Mouse (Mus musculus) small intestine, adult 2 months (tissue): ENCODE data around the gene Chrna1. TPM values are rescaled to one million over a fixed set of nuclear protein-coding genes. Genes with fewer than 3 reads are reported as not detected.
A peak's percentile ranks its signal among the peaks of the same experiment; 100 is the strongest.
"Not testable (repeated sequence)": the region's sequence is repeated elsewhere in the genome, so short reads cannot be mapped to it uniquely, and the experiment has no call there.

Source experiments
- H3K27ac ChIP-seq: fragments of 200-500 bp; 2 replicates; pipeline ENCODE4 v1.5.1; 2012; ENCODE audit warnings: low read depth, low read length, control low read depth, inconsistent platforms; ENCODE audit not compliant: insufficient read depth
- H3K27me3 ChIP-seq: fragments of 200-500 bp; 2 replicates; pipeline ENCODE4 v1.6.1; 2012; ENCODE audit warnings: mild to moderate bottlenecking, moderate library complexity, low read length, inconsistent platforms; ENCODE audit not compliant: control insufficient read depth, insufficient read depth
- H3K36me3 ChIP-seq: fragments of 200-500 bp; 2 replicates; pipeline ENCODE4 v1.6.1; 2012; ENCODE audit warnings: mild to moderate bottlenecking, low read length, control low read depth, inconsistent platforms; ENCODE audit not compliant: control insufficient read depth, insufficient read depth
- H3K4me1 ChIP-seq: fragments of 200-500 bp; 2 replicates; pipeline ENCODE4 v1.6.1; 2012; ENCODE audit warnings: low read length, inconsistent platforms, mixed read lengths; ENCODE audit not compliant: control insufficient read depth, insufficient read depth, insufficient read length
- H3K4me3 ChIP-seq: fragments of 200-500 bp; 2 replicates; pipeline ENCODE4 v1.5.1; 2012; ENCODE audit warnings: low read depth, mild to moderate bottlenecking, control low read depth, inconsistent platforms, low read length, moderate library complexity
- CTCF ChIP-seq: fragments of 200-500 bp; IDR thresholded peaks from 2 replicates; pipeline ENCODE4 v1.5.1; 2012; ENCODE audit warnings: low read depth, mild to moderate bottlenecking, control low read depth, inconsistent platforms, low read length, moderate library complexity, mixed read lengths; ENCODE audit not compliant: insufficient replicate concordance, insufficient read length; ENCODE audit errors: extremely low read depth
- POLR2A ChIP-seq: fragments of 200-500 bp; IDR thresholded peaks from 2 replicates; pipeline ENCODE4 v1.6.1; 2012; ENCODE audit warnings: low read depth, mild to moderate bottlenecking, control low read depth, inconsistent platforms, low read length, moderate library complexity
- WGBS: fragments of 180-500 bp; shearing (Covaris S2); methylation state at CpG from one replicate; pipeline ENCODE4 v1.1.7; 2018; 5-methylcytosine and 5-hydroxymethylcytosine counted together
- polyA plus RNA-seq: library from polyadenylated mRNA; depleted of rRNA; stranded (reverse); fragments of >200 nt; gene quantifications from 2 replicates; pipeline ENCODE4 v1.2.3, GENCODE M21; 2012

Gene Chrna1
- polyA plus RNA-seq, 1 experiment = not detected

DNA sequence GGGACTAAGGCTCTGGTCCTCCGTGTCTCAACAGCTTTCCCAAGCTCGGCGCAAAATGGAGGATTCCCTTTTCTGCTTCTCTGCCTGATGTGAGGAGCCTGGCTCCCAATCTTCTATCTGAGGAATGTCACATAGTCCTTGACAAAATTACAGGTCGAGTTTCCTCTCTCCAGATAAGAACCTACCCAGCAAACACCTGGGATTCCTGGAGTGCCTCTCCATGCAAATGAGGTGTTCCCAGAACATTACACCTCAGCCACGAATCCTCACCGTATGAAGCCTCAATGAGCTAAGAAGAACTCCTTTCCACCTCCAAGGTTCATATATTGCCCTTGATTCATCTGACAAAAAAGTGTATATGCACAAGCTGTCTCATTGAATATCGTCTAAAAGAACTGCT is 19.7 kb downstream of the Chrna1 start:
- 51% methylated on average over 7 of the region's 7 CpGs for WGBS
- no peaks in the 10 kb centered on the region for H3K36me3 ChIP-seq
- TF ChIP-seq POLR2A (no peak), CTCF (no peak)
- H3K27me3 ChIP-seq = peaks cover 3% of the 10 kb centered on the region; the same call in 1 of the 2 replicates
- H3K4me1 ChIP-seq = peaks cover 6% of the 10 kb centered on the region; the same call in 1 of the 2 replicates
- no peak overlapping the region for H3K27ac ChIP-seq
- H3K4me3 ChIP-seq = no peak overlapping the region

DNA sequence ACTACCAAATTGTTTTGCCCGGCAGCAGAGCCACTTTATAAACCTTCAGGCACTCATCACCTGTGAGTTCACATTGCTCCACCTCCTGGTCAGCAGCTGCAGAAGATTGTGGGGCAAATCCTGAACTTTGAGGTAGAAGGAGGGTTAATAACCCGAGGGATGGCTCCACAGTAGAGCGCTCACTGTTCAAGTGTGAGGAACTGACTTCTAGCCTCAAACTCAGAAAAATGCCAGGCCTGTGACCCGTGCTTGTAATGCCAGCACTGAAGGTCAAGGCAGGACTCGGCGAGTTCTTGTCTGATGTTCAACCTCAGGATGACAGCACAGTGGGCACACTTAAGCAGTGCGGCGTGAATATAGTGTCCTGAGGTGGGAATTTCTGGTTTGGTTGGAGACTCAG is 22.2 kb downstream of the Chrna1 start:
- 75% methylated on average over 8 of the region's 8 CpGs for WGBS
- TF ChIP-seq POLR2A (no peak), CTCF (no peak)
- Histone ChIP-seq H3K36me3 (no peaks in the 10 kb centered on the region), H3K27me3 (peaks cover 3% of the 10 kb centered on the region; the same call in 1 of the 2 replicates), H3K4me1 (peaks cover 9% of the 10 kb centered on the region; the same call in 1 of the 2 replicates), H3K4me3 (no peak overlapping the region), H3K27ac (no peak overlapping the region)

DNA sequence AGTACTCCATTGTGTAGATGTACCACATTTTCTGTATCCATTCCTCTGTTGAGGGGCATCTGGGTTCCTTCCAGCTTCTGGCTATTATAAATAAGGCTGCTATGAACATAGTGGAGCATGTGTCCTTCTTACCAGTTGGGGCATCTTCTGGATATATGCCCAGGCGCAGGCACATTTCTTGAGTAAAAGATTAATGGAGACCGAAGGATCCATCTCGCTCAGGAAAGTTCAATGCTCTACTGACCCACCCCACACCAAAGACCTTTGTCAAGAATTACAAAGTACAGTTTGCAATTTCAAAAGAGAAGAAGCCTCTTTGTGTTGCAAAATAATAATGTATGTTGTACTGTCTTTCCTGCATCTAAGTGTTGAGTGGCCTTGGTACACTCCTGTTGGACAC is 23.1 kb downstream of the Chrna1 start:
- not testable (repeated sequence) for H3K27me3 ChIP-seq, H3K27ac ChIP-seq, H3K36me3 ChIP-seq, H3K4me1 ChIP-seq, H3K4me3 ChIP-seq
- 96% methylated on average over 3 of the region's 3 CpGs for WGBS

DNA sequence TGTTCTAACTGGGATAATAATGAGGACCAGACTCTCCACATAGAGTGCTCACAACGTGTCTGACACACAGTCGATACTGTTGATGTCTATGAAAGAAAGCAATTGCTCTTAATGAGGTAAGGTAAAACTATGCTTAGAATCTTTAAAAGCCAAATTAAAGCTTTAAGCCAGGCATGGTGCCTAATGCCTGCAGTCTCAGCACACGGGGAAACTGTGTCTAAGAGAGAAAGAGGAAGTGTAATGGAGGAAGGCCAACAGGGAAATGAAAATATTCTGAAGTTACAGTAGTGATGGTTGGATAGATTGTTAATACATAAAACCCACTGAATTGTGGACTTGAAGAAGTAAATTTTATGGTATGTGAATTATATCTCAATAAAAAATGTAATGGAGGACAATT is 25.7 kb downstream of the Chrna1 start:
- Histone ChIP-seq H3K4me1 (peaks cover 5% of the 10 kb centered on the region; the same call in 1 of the 2 replicates), H3K4me3 (no peak overlapping the region), H3K27ac (no peak overlapping the region), H3K27me3 (no peaks in the 10 kb centered on the region), H3K36me3 (no peaks in the 10 kb centered on the region)
- 74% methylated on average over 3 of the region's 3 CpGs for WGBS
- TF ChIP-seq POLR2A (no peak), CTCF (no peak)

DNA sequence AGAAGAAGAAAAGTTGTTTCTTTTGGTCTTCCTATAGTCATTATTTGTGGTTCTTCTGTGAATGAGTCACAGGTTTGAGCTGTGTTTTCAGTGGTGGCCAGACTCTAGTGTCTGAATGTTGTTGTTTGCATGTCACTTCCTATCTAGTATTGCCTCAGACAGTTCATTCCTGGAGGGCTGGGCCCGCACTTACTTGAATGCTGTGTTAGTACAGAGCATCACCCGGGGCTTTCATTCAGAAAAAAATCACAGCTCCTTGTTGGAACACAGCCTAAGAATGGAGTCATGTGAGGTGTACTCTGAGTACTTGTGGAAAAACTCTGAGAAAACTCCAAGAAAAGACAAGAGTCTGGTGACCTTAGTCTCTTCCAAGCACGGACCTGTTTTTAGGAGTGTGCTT is 27.2 kb downstream of the Chrna1 start:
- 63% methylated on average over 3 of the region's 3 CpGs for WGBS
- TF ChIP-seq CTCF = no peak
- TF ChIP-seq POLR2A = no peak
- no peak overlapping the region for H3K27ac ChIP-seq
- H3K36me3 ChIP-seq = no peaks in the 10 kb centered on the region
- peaks cover 5% of the 10 kb centered on the region; the same call in 1 of the 2 replicates for H3K4me1 ChIP-seq
- H3K4me3 ChIP-seq = no peak overlapping the region
- H3K27me3 ChIP-seq = no peaks in the 10 kb centered on the region

DNA sequence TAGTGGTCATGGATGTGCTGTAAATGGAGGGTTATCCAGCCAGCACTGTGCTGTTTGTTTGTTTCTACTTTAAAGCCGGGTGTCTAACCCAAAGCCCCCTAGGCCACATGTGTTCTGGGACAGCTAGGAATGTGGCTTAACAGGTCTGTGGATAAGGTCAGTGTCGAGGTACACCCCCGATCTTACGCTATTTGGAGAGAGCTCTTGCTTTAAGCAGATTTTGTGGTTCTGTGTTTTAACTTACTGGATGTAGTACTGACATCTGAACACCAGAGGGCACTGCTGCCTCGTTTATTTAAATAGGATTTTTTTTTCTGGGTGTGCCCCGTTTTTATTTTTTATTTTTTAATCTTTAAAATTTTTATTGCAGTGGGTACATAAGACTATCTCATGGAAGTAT is 29.4 kb downstream of the Chrna1 start:
- H3K4me3 ChIP-seq = no peak overlapping the region
- 11% methylated on average over 6 of the region's 6 CpGs for WGBS
- TF ChIP-seq CTCF (peak; percentile 25; the same call in 1 of the 2 replicates), POLR2A (no peak)

DNA sequence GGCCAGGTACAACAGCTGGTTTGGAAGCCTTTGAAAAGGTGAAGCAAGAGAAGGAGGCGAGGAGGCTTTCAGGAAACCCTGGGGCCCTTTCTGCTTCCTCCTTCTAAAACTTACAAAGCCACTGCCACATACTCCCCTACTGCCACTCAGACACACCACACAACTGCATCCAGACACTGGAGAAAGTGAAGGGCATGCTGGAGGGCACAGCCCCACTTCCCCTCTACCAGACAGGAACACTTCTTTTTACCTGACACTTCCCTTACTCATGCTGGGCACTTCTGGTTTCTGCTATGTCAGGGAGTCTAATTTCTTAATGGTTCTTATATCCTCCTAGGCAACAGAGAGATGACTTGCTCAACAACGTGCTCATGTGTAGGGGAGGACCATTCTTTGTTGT is 31.6 kb downstream of the Chrna1 start:
- 0 out of 2 replicates have a peak, but pooled peaks cover 2% of the 10 kb centered on the region for H3K4me1 ChIP-seq
- H3K4me3 ChIP-seq = no peak overlapping the region
- no peak overlapping the region for H3K27ac ChIP-seq
- TF ChIP-seq POLR2A (no peak), CTCF (no peak)
- no peaks in the 10 kb centered on the region for H3K27me3 ChIP-seq
- 59% methylated on average over 2 of the region's 2 CpGs for WGBS
- H3K36me3 ChIP-seq = no peaks in the 10 kb centered on the region

More for the DNA sequence above, 29.4 kb downstream of the Chrna1 start:
- no peaks in the 10 kb centered on the region for H3K27me3 ChIP-seq
- peaks cover 5% of the 10 kb centered on the region; the same call in 1 of the 2 replicates for H3K4me1 ChIP-seq
- no peak overlapping the region for H3K27ac ChIP-seq
- H3K36me3 ChIP-seq = no peaks in the 10 kb centered on the region

DNA sequence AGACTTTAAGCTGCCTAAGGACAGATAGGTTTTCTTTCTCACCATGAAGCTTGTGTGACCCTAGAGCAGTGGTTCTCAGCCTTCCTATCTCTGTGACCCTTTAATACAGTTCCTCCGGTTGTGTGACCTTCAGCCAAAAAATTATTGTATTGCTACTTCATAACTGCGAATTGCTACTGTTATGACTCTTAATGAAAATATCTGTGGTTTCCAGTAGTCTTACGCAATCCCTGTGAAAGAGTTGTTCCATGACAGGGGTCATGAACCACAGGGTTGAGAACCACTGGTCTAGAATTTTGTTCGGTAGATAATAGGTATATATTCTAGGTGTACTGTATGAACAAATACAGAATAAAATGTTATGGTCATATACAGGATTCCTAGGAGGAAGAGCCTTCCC is 32.9 kb downstream of the Chrna1 start:
- TF ChIP-seq POLR2A (no peak), CTCF (no peak)

More for the DNA sequence above, 32.9 kb downstream of the Chrna1 start:
- Histone ChIP-seq H3K27ac (no peak overlapping the region), H3K4me3 (no peak overlapping the region), H3K36me3 (no peaks in the 10 kb centered on the region), H3K27me3 (no peaks in the 10 kb centered on the region), H3K4me1 (0 out of 2 replicates have a peak, but pooled peaks cover 2% of the 10 kb centered on the region)
- 50% methylated on average over 4 of the region's 4 CpGs for WGBS
